25 mouse cellular contexts compared by ENCODE assay signal in genomic region chr16:92535258-92535657, GRCm38 (mm10). TPM values are rescaled to one million over a fixed set of nuclear protein-coding genes. Genes with fewer than 3 reads are reported as not detected.
"Had no signal": no experiment of that assay in that cellular context is flagged by ENCODE, and none has a peak within 500 bp of the region (broad histone marks: within the 10 kb centered on the region; RNA-seq: fewer than 3 reads in every experiment).

No protein-coding gene starts in this region.

- ATAC-seq: hindbrain, postnatal 0 days; liver, embryonic 12.5 days had no signal

- H3K9ac ChIP-seq: heart, embryonic 12.5 days; hindbrain, embryonic 13.5 days; hindbrain, embryonic 15.5 days; kidney, embryonic 15.5 days; limb, embryonic 13.5 days; limb, embryonic 15.5 days; liver, embryonic 12.5 days had no signal

- H3K27ac ChIP-seq: gastrocnemius, adult 2 months; heart, embryonic 10.5 days; hindbrain, embryonic 10.5 days; hindbrain, embryonic 13.5 days; hindbrain, embryonic 15.5 days; hindbrain, postnatal 0 days; kidney, embryonic 15.5 days; kidney, postnatal 0 days; limb, embryonic 13.5 days; limb, embryonic 15.5 days; liver, embryonic 12.5 days had no signal

- H3K9me3 ChIP-seq: heart, embryonic 10.5 days; hindbrain, embryonic 15.5 days; kidney, embryonic 15.5 days; liver, embryonic 12.5 days had no signal

- DNase-seq: gastrocnemius, adult 2 months; gastrocnemius, postnatal 10 days; gastrocnemius, postnatal 36 days; heart, adult 18-20 months; heart, postnatal 10 days; heart, postnatal 4 days; kidney, adult 11 months; kidney, adult 2 months; kidney, adult 9 months; kidney, postnatal 14 days; kidney, postnatal 36 days; layer of hippocampus, adult 9-11 months; layer of hippocampus, postnatal 36 days; left cerebral cortex, postnatal 4 days had no signal

- H3K4me2 ChIP-seq: heart, embryonic 12.5 days; hindbrain, embryonic 13.5 days; hindbrain, embryonic 15.5 days; kidney, embryonic 15.5 days; limb, embryonic 13.5 days; limb, embryonic 15.5 days; liver, embryonic 12.5 days had no signal

- H3K4me1 ChIP-seq: heart, embryonic 10.5 days; heart, embryonic 12.5 days; hindbrain, embryonic 13.5 days; hindbrain, embryonic 15.5 days; kidney, embryonic 15.5 days; limb, embryonic 15.5 days; liver, embryonic 12.5 days had no signal

- H3K4me3 ChIP-seq: gastrocnemius, adult 2 months; heart, embryonic 10.5 days; heart, embryonic 12.5 days; hindbrain, embryonic 10.5 days; hindbrain, embryonic 13.5 days; hindbrain, embryonic 15.5 days; kidney, embryonic 15.5 days; limb, embryonic 13.5 days; limb, embryonic 15.5 days; liver, embryonic 12.5 days had no signal

- H3K27me3 ChIP-seq: heart, embryonic 12.5 days; hindbrain, embryonic 13.5 days; hindbrain, embryonic 15.5 days; kidney, embryonic 15.5 days; limb, embryonic 13.5 days; limb, embryonic 15.5 days; liver, embryonic 12.5 days had no signal

- H3K36me3 ChIP-seq: heart, embryonic 10.5 days; heart, embryonic 12.5 days; hindbrain, embryonic 10.5 days; hindbrain, embryonic 13.5 days; hindbrain, embryonic 15.5 days; kidney, embryonic 15.5 days; limb, embryonic 13.5 days; limb, embryonic 15.5 days; liver, embryonic 12.5 days had no signal

RNA-seq across cellular contexts. Expression of gene Clic6, which starts 49.7 kb away (rescaled TPM):
- total RNA-seq: gastrocnemius, adult 2 months had no signal
